Mouse (Mus musculus) CH12.LX (cell line): ENCODE data around the gene 4932438H23Rik. TPM values are rescaled to one million over a fixed set of nuclear protein-coding genes. Genes with fewer than 3 reads are reported as not detected.

Experiments used
- DNase-seq: peaks from one replicate; pipeline ENCODE4 v3.0.0-alpha.2; 2013; ENCODE audit errors: extremely low read depth
- H3K27ac ChIP-seq: 2 replicates; pipeline ENCODE4 v1.5.1; 2012; ENCODE audit warnings: low read depth, mild to moderate bottlenecking, control low read depth, moderate library complexity; ENCODE audit not compliant: insufficient read depth
- H3K27me3 ChIP-seq: replicated peaks from 2 replicates; pipeline ENCODE3; 2012; ENCODE audit warnings: inconsistent platforms
- H3K36me3 ChIP-seq, 2 experiments: replicated peaks in 1 of 2; 2 replicates each; pipeline versions ENCODE3 to v1.6.1; 2012; ENCODE audit warnings: inconsistent platforms in 1 of 2, low read length in 1 of 2, mild to moderate bottlenecking in 1 of 2, mixed read lengths in 1 of 2, moderate library complexity in 1 of 2; ENCODE audit not compliant: control insufficient read depth in 1 of 2, insufficient read depth in 1 of 2
- H3K4me1 ChIP-seq, 2 experiments: 2 replicates each; pipeline ENCODE4 v1.6.1; 2012; ENCODE audit warnings: inconsistent platforms in 1 of 2, moderate library complexity in 1 of 2; ENCODE audit not compliant: insufficient read depth in 2 of 2, control insufficient read depth in 1 of 2
- H3K4me2 ChIP-seq: 2 replicates; pipeline ENCODE4 v1.6.1; 2012; ENCODE audit warnings: low read depth, mild to moderate bottlenecking, control low read depth; ENCODE audit not compliant: poor library complexity, insufficient read depth, severe bottlenecking
- H3K4me3 ChIP-seq, 3 experiments: fragments of 150-350 bp in 1 of 3; sonication (generic) in 1 of 3; replicated peaks in 1 of 3; 2 replicates each; pipeline versions ENCODE3 to v1.5.1; 2011 to 2012; ENCODE audit warnings: low read depth in 2 of 3, low read length in 2 of 3, mild to moderate bottlenecking in 2 of 3, moderate library complexity in 2 of 3, control low read depth in 1 of 3, improper control_type of control experiment in 1 of 3, inconsistent platforms in 1 of 3, mixed read lengths in 1 of 3; ENCODE audit not compliant: poor library complexity in 1 of 3
- H3K79me2 ChIP-seq: replicated peaks from 2 replicates; pipeline ENCODE4 v1.6.1; 2012; ENCODE audit warnings: mild to moderate bottlenecking, moderate library complexity; ENCODE audit not compliant: control insufficient read depth, poor library complexity, insufficient read depth, severe bottlenecking; ENCODE audit errors: extremely low read depth
- H3K9ac ChIP-seq: 2 replicates; pipeline ENCODE4 v1.6.1; 2012; ENCODE audit warnings: low read depth, mild to moderate bottlenecking, control low read depth, moderate library complexity; ENCODE audit not compliant: insufficient read depth
- H3K9me3 ChIP-seq: replicated peaks from 2 replicates; pipeline ENCODE3; 2012; ENCODE audit warnings: low read length, inconsistent platforms, mixed read lengths
- BHLHE40 ChIP-seq: IDR thresholded peaks from 2 replicates; pipeline ENCODE4 v1.6.1; 2011; ENCODE audit warnings: mild to moderate bottlenecking, low read depth, low read length, improper control_type of control experiment
- CHD1 ChIP-seq: IDR thresholded peaks from 2 replicates; pipeline ENCODE4 v1.6.1; 2012; ENCODE audit warnings: low read depth, low read length, improper control_type of control experiment, inconsistent platforms
- CHD2 ChIP-seq: IDR thresholded peaks from 2 replicates; pipeline ENCODE4 v1.6.1; 2011; ENCODE audit warnings: low read length, improper control_type of control experiment
- CTCF ChIP-seq, 2 experiments: IDR thresholded peaks in 1 of 2; conservative IDR thresholded peaks in 1 of 2; 2 replicates each; pipeline ENCODE4 v1.5.1; 2011 to 2012; ENCODE audit warnings: low read depth in 2 of 2, low read length in 2 of 2, improper control_type of control experiment in 1 of 2, inconsistent platforms in 1 of 2, mild to moderate bottlenecking in 1 of 2, moderate library complexity in 1 of 2
- ELF1 ChIP-seq: IDR thresholded peaks from 2 replicates; pipeline ENCODE4 v1.6.1; 2014; ENCODE audit warnings: low read depth, mild to moderate bottlenecking, inconsistent platforms, low read length, improper control_type of control experiment
- EP300 ChIP-seq: IDR thresholded peaks from 2 replicates; pipeline ENCODE4 v1.6.1; 2011; ENCODE audit warnings: low read length, improper control_type of control experiment
- GABPA ChIP-seq: IDR thresholded peaks from 2 replicates; pipeline ENCODE4 v1.6.1; 2012; ENCODE audit warnings: low read depth, low read length, improper control_type of control experiment, inconsistent platforms; ENCODE audit not compliant: insufficient replicate concordance
- IRF4 ChIP-seq: IDR thresholded peaks from 2 replicates; pipeline ENCODE4 v1.6.1; 2014; ENCODE audit warnings: low read depth, mild to moderate bottlenecking, inconsistent platforms, low read length, improper control_type of control experiment
- JUN ChIP-seq: IDR thresholded peaks from 2 replicates; pipeline ENCODE4 v1.6.1; 2011; ENCODE audit warnings: low read depth, mild to moderate bottlenecking, low read length, improper control_type of control experiment, moderate library complexity; ENCODE audit not compliant: insufficient read depth
- JUND ChIP-seq: conservative IDR thresholded peaks from 2 replicates; pipeline ENCODE4 v1.6.1; 2011; ENCODE audit warnings: low read depth, low read length, improper control_type of control experiment
- KAT2A ChIP-seq: IDR thresholded peaks from 2 replicates; pipeline ENCODE4 v1.6.1; 2012; ENCODE audit warnings: low read length, improper control_type of control experiment, inconsistent platforms; ENCODE audit not compliant: insufficient replicate concordance
- MAFK ChIP-seq: IDR thresholded peaks from 2 replicates; pipeline ENCODE4 v1.6.1; 2011; ENCODE audit warnings: low read length, improper control_type of control experiment; ENCODE audit not compliant: insufficient replicate concordance
- MAX ChIP-seq: IDR thresholded peaks from 2 replicates; pipeline ENCODE4 v1.6.1; 2011; ENCODE audit warnings: low read length, improper control_type of control experiment
- MAZ ChIP-seq: IDR thresholded peaks from 2 replicates; pipeline ENCODE4 v1.6.1; 2012; ENCODE audit warnings: low read depth, mild to moderate bottlenecking, inconsistent platforms, low read length, improper control_type of control experiment, moderate library complexity
- MEF2A ChIP-seq: IDR thresholded peaks from 2 replicates; pipeline ENCODE4 v1.6.1; 2014; ENCODE audit warnings: low read depth, mild to moderate bottlenecking, inconsistent platforms, low read length, improper control_type of control experiment, borderline replicate concordance
- MYC ChIP-seq: IDR thresholded peaks from 2 replicates; pipeline ENCODE4 v1.6.1; 2011; ENCODE audit warnings: low read depth, mild to moderate bottlenecking, improper control_type of control experiment, low read length
- NELFE ChIP-seq: IDR thresholded peaks from 2 replicates; pipeline ENCODE4 v1.6.1; 2011; ENCODE audit warnings: low read depth, low read length, improper control_type of control experiment
- NRF1 ChIP-seq: IDR thresholded peaks from 2 replicates; pipeline ENCODE4 v1.6.1; 2014; ENCODE audit warnings: low read depth, mild to moderate bottlenecking, inconsistent platforms, low read length, improper control_type of control experiment, moderate library complexity
- POLR2A ChIP-seq: IDR thresholded peaks from 2 replicates; pipeline ENCODE4 v1.6.1; 2011; ENCODE audit warnings: low read depth, mild to moderate bottlenecking, improper control_type of control experiment, low read length
- SIN3A ChIP-seq: IDR thresholded peaks from 2 replicates; pipeline ENCODE4 v1.6.1; 2012; ENCODE audit warnings: low read length, improper control_type of control experiment, inconsistent platforms
- TBP ChIP-seq: conservative IDR thresholded peaks from 2 replicates; pipeline ENCODE4 v1.6.1; 2011; ENCODE audit warnings: low read depth, low read length, improper control_type of control experiment
- TCF12 ChIP-seq: IDR thresholded peaks from 2 replicates; pipeline ENCODE4 v1.6.1; 2014; ENCODE audit warnings: low read depth, mild to moderate bottlenecking, inconsistent platforms, low read length, improper control_type of control experiment
- USF1 ChIP-seq: IDR thresholded peaks from 2 replicates; pipeline ENCODE4 v1.6.1; 2014; ENCODE audit warnings: low read depth, mild to moderate bottlenecking, inconsistent platforms, low read length, improper control_type of control experiment
- USF2 ChIP-seq: conservative IDR thresholded peaks from 2 replicates; pipeline ENCODE4 v1.6.1; 2011; ENCODE audit warnings: low read depth, low read length, improper control_type of control experiment
- ZMIZ1 ChIP-seq: IDR thresholded peaks from 2 replicates; pipeline ENCODE4 v1.6.1; 2012; ENCODE audit warnings: low read depth, mild to moderate bottlenecking, inconsistent platforms, low read length, improper control_type of control experiment
- ZNF384 ChIP-seq: IDR thresholded peaks from 2 replicates; pipeline ENCODE4 v1.6.1; 2012; ENCODE audit warnings: low read depth, low read length, improper control_type of control experiment, inconsistent platforms
- dilution Hi-C: fragments of 300-500 bp; cut with MboI; formaldehyde crosslinking; loops from 2 replicates; pipeline ENCODE4 v1.14.3; 2020; ENCODE audit warnings: low sequenced_read_pairs; ENCODE audit not compliant: extremely low pct_unique_long_range_greater_than_20kb, extremely low pct_ligation_motif_present
- in situ Hi-C: fragments of 300-500 bp; cut with MboI; formaldehyde crosslinking; loops from 3 replicates; pipeline ENCODE4 v1.14.3; 2019; ENCODE audit warnings: low sequenced_read_pairs, low pct_ligation_motif_present, low pct_unique_long_range_greater_than_20kb, mixed read lengths
- polyA plus RNA-seq: library from polyadenylated mRNA; unstranded; fragments of >175 nt; gene quantifications from 2 replicates; pipeline ENCODE4 v1.2.1, GENCODE M21; 2012; ENCODE audit warnings: low read depth; ENCODE audit not compliant: insufficient read length
- total RNA-seq, 2 experiments: library from RNA; depleted of rRNA; stranded (reverse); fragments of 300-350 nt in 1 of 2; fragments of >200 nt in 1 of 2; gene quantifications; 2 replicates each; pipeline ENCODE4 v1.2.3; 2012 to 2014

4932438H23Rik gene
- total and polyA plus RNA-seq, 3 experiments = not detected

DNA sequence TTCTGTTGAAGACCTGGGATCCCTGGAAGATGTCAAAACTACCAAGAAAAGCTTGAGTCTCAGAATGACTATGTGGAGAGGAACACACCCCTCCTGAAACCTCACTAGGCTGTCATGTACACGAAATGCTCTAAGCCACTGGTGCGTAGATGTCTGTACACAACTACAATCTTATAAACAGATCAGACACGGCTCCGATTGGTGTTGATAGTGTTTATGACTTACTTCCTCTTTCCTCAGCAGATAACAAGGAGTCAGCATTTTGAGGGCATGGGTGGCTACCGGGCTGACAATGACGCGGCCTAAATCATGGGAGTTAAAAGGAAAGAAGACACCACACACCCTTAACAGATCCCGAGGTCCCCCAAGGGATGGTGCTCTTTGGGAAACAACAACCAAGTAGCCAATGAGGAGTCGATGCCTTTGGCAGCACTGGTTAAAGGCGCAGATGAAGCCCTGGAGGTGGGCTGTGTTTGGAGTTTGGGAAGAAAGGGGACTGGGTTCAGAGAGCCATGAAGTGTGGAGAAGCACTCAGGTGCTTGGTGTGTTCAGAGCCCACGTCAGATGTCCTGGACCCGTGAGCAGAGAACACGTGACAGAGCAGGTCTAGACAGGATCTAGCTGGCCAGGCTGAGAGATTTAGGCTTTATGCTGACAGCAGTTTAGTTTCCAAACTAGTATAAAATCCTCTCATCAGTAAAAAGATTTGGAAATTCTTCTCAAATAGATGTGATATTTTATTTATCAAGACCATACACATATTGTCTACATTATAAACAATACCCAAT, 33.2 kb downstream of the 4932438H23Rik start:
- H3K79me2 ChIP-seq = no peaks in the 10 kb centered on the region
- no peaks in the 10 kb centered on the region for H3K36me3 ChIP-seq
- H3K27me3 ChIP-seq = peaks cover 64% of the 10 kb centered on the region
- peak overlapping the region; percentile 31; the same call in 1 of the 2 replicates for H3K4me2 ChIP-seq
- in situ Hi-C loops (no loop called here), dilution Hi-C loops (no loop called here)
- no peaks in the 10 kb centered on the region for H3K9me3 ChIP-seq
- H3K4me1 ChIP-seq = peaks cover 2 to 10% of the 10 kb centered on the region in 2 experiments; a peak in 3 of 4 replicates
- no peak for DNase-seq
- no peak overlapping the region for H3K27ac ChIP-seq
- no peak overlapping the region for H3K4me3 ChIP-seq
- no peak overlapping the region for H3K9ac ChIP-seq
- peak; percentile 14; the same call in 1 of the 2 replicates for TF ChIP-seq MAX
- no peak for TF ChIP-seq POLR2A
- no peak for TF ChIP-seq CHD1
- peak; percentile 43 for TF ChIP-seq USF2
- TF ChIP-seq USF1 = peak; percentile 70
- no peak for TF ChIP-seq CHD2
- TF ChIP-seq ZMIZ1 = no peak
- no peak for TF ChIP-seq MEF2A
- 0 out of 2 replicates have a peak, but pooled peaks have one; percentile 25 for TF ChIP-seq ELF1
- TF ChIP-seq EP300 = peak; percentile 38; the same call in 1 of the 2 replicates
- TF ChIP-seq JUND = peak; percentile 42; the same call in 1 of the 2 replicates
- TF ChIP-seq MAFK = peak; percentile 75
- TF ChIP-seq BHLHE40 = peak; percentile 81
- TF ChIP-seq TCF12 = no peak
- peak; percentile 17; the same call in 1 of the 2 replicates for TF ChIP-seq IRF4
- no peak for TF ChIP-seq TBP
- TF ChIP-seq ZNF384 = no peak
- TF ChIP-seq CTCF (conservative IDR thresholded peaks at IDR 0.05 in 1 of 2, IDR thresholded peaks at IDR 0.05 in 1 of 2; ENCODE audit: low read depth in 2 of 2, low read length in 2 of 2) = no peak
- TF ChIP-seq SIN3A = no peak
- TF ChIP-seq MYC = no peak
- no peak for TF ChIP-seq GABPA

DNA sequence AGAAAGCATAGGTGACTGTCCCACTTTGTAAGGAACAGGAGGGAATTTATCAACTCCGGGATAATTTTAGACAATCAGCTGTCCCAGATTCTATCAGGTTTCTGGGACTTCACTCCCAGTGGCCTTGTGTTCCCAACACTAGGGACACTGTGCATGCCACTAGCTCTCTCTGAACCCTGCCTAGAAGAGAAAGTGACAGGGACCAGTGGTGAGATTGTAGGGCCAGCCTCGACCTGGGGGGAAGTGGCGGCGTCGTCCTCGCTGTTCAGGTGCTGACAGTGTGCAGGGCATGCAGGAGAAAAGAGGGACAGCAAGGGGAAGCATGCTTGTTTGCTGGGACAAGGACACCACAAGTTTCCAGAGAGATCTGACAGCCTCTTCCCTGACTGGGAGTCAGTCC, 37.2 kb downstream of the 4932438H23Rik start:
- DNase-seq = no peak

More for the DNA sequence above, 37.2 kb downstream of the 4932438H23Rik start:
- Histone ChIP-seq H3K4me2 (no peak overlapping the region), H3K36me3 (no peaks in the 10 kb centered on the region), H3K27me3 (peaks cover 61% of the 10 kb centered on the region), H3K9me3 (no peaks in the 10 kb centered on the region), H3K4me3 (no peak overlapping the region), H3K79me2 (no peaks in the 10 kb centered on the region), H3K9ac (no peak overlapping the region), H3K27ac (no peak overlapping the region), H3K4me1 (peaks cover 2 to 11% of the 10 kb centered on the region in 2 experiments; a peak in 3 of 4 replicates)
- TF ChIP-seq JUN = no peak
- no peak for TF ChIP-seq KAT2A
- no peak for TF ChIP-seq CTCF (conservative IDR thresholded peaks at IDR 0.05 in 1 of 2, IDR thresholded peaks at IDR 0.05 in 1 of 2; ENCODE audit: low read depth in 2 of 2, low read length in 2 of 2)
- no peak for TF ChIP-seq EP300
- TF ChIP-seq JUND = no peak
- TF ChIP-seq MAZ = no peak
- TF ChIP-seq NRF1 = no peak
- no peak for TF ChIP-seq NELFE
- no peak for TF ChIP-seq ELF1
- no peak for TF ChIP-seq IRF4
- in situ Hi-C loops (no loop called here), dilution Hi-C loops (no loop called here)
